Mouse (Mus musculus) E14TG2a.4 (cell line): ENCODE data around the gene Stat6.
"Not testable (repeated sequence)": the region's sequence is repeated elsewhere in the genome, so short reads cannot be mapped to it uniquely, and the experiment has no call there.

Experiments used
- H3K27me3 ChIP-seq: 2 replicates; pipeline ENCODE4 v1.6.1; 2014; ENCODE audit warnings: low read length, control low read depth; ENCODE audit not compliant: insufficient read depth
- H3K36me3 ChIP-seq: 2 replicates; pipeline ENCODE4 v1.6.1; 2014; ENCODE audit warnings: low read length, control low read depth; ENCODE audit not compliant: insufficient read depth
- H3K4me1 ChIP-seq: replicated peaks from 2 replicates; pipeline ENCODE4 v1.6.1; 2014; ENCODE audit warnings: low read depth, low read length, control low read depth
- H3K4me3 ChIP-seq: replicated peaks from 2 replicates; pipeline ENCODE4 v1.5.1; 2014; ENCODE audit warnings: mild to moderate bottlenecking, low read length
- H3K9me3 ChIP-seq: 2 replicates; pipeline ENCODE4 v1.6.1; 2014; ENCODE audit warnings: low read length, control low read depth
- CTCF ChIP-seq: conservative IDR thresholded peaks from 2 replicates; pipeline ENCODE4 v1.5.1; 2014; ENCODE audit warnings: low read length
- NANOG ChIP-seq: IDR thresholded peaks from 2 replicates; pipeline ENCODE4 v1.6.1; 2014; ENCODE audit warnings: borderline replicate concordance, low read length, mixed read lengths
- POU5F1 ChIP-seq: IDR thresholded peaks from 2 replicates; pipeline ENCODE4 v1.6.1; 2014; ENCODE audit warnings: low read length, borderline replicate concordance

Gene Stat6

GRCm38 (mm10) chr10:127652906-127653638 is 10.3 kb downstream of the Stat6 start:
- 0 out of 2 replicates have a peak, but pooled peaks cover 8% of the 10 kb centered on the region for H3K27me3 ChIP-seq
- TF ChIP-seq CTCF = no peak
- TF ChIP-seq NANOG = peak; percentile 9; the same call in 1 of the 2 replicates
- H3K36me3 ChIP-seq = no peaks in the 10 kb centered on the region
- H3K4me1 ChIP-seq = peaks cover 56% of the 10 kb centered on the region
- H3K9me3 ChIP-seq = no peaks in the 10 kb centered on the region
- peak overlapping the region; percentile 79 for H3K4me3 ChIP-seq

- H3K4me3 ChIP-seq = no peak overlapping the region
- 0 out of 2 replicates have a peak, but pooled peaks cover 8% of the 10 kb centered on the region for H3K27me3 ChIP-seq
- H3K36me3 ChIP-seq = peaks cover 10% of the 10 kb centered on the region
- H3K9me3 ChIP-seq = no peaks in the 10 kb centered on the region
- TF ChIP-seq NANOG (no peak), CTCF (no peak), POU5F1 (no peak)
- peaks cover 75% of the 10 kb centered on the region for H3K4me1 ChIP-seq
These were observed 12.3 kb downstream of the Stat6 start for GRCm38 (mm10) chr10:127654970-127655579.

DNA sequence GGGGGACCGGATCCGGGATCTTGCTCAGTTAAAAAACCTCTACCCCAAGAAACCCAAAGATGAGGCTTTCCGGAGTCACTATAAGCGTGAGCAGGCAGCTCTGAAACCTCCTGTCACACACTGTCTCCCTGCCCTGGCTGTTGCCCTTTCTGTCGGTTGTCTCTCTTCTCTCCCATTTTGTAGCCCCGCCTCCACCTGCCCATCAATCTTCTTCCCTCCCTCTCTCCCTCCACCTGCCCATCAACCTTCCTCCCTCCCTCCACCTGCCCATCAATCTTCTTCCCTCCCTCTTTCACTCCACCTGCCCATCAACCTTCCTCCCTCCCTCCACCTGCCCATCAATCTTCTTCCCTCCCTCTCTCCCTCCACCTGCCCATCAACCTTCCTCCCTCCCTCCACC is 14.8 kb downstream of the Stat6 start:
- Histone ChIP-seq H3K36me3 (peaks cover 25% of the 10 kb centered on the region), H3K4me3 (peak overlapping the region; percentile 87), H3K4me1 (peaks cover 89% of the 10 kb centered on the region)
- H3K27me3 ChIP-seq, H3K9me3 ChIP-seq: not testable (repeated sequence)

DNA sequence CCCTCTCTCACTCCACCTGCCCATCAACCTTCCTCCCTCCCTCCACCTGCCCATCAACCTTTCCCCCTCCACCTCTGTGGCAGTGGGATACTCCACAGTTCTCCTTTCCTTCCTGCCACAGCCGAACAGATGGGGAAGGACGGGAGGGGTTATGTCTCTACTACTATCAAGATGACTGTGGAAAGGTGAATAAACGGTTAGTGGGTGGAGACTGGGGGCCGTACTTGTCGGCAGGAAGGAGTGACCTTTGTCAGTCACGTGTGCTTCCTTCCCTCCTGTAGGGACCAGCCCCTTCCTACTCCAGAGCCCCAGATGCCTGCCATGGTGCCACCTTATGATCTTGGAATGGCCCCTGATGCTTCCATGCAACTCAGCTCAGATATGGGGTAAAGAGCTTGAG is 15.3 kb downstream of the Stat6 start:
- Histone ChIP-seq H3K4me3 (peak overlapping the region; percentile 87), H3K9me3 (no peaks in the 10 kb centered on the region)
- TF ChIP-seq NANOG (no peak), CTCF (no peak), POU5F1 (no peak)

GRCm38 (mm10) chr10:127659551-127659950 is 16.8 kb downstream of the Stat6 start:
- no peaks in the 10 kb centered on the region for H3K9me3 ChIP-seq
- peaks cover 43% of the 10 kb centered on the region for H3K36me3 ChIP-seq
- TF ChIP-seq NANOG = no peak
- TF ChIP-seq POU5F1 = no peak
- TF ChIP-seq CTCF = no peak
- H3K27me3 ChIP-seq = peaks cover 11% of the 10 kb centered on the region
- H3K4me3 ChIP-seq = 0 out of 2 replicates have a peak overlapping the region, but pooled peaks have one; percentile 87
- peaks cover 90% of the 10 kb centered on the region for H3K4me1 ChIP-seq

More for the DNA sequence above, 15.3 kb downstream of the Stat6 start:
- Histone ChIP-seq H3K36me3 (peaks cover 29% of the 10 kb centered on the region), H3K27me3 (no peaks in the 10 kb centered on the region; the same call in 1 of the 2 replicates), H3K4me1 (peaks cover 89% of the 10 kb centered on the region)

DNA sequence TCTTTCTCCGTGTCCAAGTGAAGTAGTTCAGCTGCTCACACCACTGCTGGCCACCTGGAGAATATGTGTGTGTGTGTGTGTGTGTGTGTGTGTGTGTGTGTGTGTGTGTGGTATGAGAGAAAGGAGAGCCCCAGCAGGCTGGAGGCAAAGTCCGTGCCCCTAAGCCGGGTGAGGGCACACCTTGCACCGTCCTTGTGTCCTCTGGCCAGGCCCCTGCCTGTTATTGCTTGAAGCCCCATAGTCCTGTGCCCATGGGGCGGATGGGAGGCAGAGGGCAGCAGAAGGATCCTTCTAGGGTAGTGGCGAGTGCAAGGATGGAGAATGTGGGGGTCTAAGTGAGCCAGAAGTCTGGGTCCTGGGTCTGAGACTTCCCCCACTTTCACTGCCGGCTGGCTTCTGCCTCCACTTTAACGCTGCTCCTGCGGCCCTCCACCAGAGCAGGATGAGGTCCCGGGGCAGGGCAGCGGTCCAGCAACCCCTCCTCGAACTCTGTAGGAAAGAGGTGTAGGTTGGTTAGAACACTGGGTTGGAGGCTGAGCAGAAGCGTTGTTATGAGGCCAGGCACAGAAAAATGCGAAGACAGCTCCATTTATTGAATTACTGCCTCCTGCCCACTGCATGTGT is 18.6 kb downstream of the Stat6 start:
- peaks cover 30% of the 10 kb centered on the region for H3K27me3 ChIP-seq
- H3K4me3 ChIP-seq = peak overlapping the region; percentile 61
- H3K36me3 ChIP-seq = peaks cover 48% of the 10 kb centered on the region
- TF ChIP-seq NANOG = no peak
- no peak for TF ChIP-seq CTCF
- TF ChIP-seq POU5F1 = no peak
- H3K9me3 ChIP-seq = no peaks in the 10 kb centered on the region
- peaks cover 93% of the 10 kb centered on the region for H3K4me1 ChIP-seq

- H3K4me1 ChIP-seq = peaks cover 90% of the 10 kb centered on the region
- TF ChIP-seq POU5F1 = no peak
- H3K4me3 ChIP-seq = peak overlapping the region; percentile 65
- H3K9me3 ChIP-seq = no peaks in the 10 kb centered on the region
- peaks cover 31% of the 10 kb centered on the region for H3K27me3 ChIP-seq
- H3K36me3 ChIP-seq = peaks cover 48% of the 10 kb centered on the region
These were observed 19.3 kb downstream of the Stat6 start for GRCm38 (mm10) chr10:127661915-127662663.

DNA sequence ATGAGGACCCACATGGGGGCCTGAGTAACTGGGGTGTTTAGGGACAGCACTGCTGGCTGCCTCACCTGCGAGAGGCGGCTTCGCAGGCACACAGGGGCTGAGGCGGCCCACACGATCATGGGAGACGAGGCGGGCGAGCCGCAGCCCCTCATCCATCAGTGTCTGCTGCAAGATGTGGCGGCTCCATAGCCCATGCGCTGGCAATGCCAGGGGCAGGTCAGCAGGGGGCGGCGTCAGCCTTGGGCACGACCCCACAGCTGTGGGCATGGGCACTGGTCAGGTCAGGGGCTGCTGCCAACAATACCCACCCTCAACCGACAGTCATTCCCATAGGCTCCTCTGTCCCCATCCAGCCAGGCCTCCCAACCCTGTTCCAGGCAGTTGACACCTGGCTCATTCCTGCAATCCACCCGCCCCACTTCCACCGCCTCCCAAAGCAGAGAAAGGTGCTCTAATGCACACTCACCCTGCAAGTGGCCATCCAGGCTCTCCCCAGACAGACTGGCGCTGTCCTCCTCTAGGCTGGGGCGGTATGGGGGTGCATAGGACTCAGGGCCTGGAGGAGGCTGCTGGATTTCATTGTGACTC is 20.0 kb downstream of the Stat6 start:
- H3K4me3 ChIP-seq = peak overlapping the region; percentile 65
- peak; percentile 15; the same call in 1 of the 2 replicates for TF ChIP-seq CTCF
- no peak for TF ChIP-seq POU5F1
- peaks cover 48% of the 10 kb centered on the region for H3K36me3 ChIP-seq
- no peaks in the 10 kb centered on the region for H3K9me3 ChIP-seq
- peaks cover 91% of the 10 kb centered on the region for H3K4me1 ChIP-seq
- H3K27me3 ChIP-seq = peaks cover 35% of the 10 kb centered on the region
